Mouse (Mus musculus): ENCODE measurements at regions not wholly inside any gene's neighbourhood (a gene's known extent, or its start where the extent isn't known, plus 50 kb on each side); places are given as distances from the start of the nearest gene placed in this dataset.

DNA sequence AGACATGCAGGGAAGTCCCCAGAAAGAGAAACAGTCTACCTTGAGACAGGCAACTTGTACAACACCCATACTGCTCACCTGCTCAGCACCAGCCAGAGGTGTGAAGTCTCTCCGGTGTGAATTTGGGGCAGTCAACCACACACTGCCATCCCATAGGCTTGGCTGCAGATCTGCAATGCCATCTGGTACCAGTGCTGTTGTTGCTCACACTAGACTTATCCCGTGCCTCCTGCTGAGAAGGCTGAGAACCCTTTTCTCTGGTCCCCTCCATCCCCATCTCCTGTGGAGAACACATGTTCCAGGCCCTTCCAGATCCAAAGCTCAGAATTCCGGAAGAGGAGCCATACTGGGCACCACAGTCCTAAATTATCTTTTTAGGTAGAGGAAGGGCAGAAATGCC, 71.3 kb downstream of the Ets2 start:
- Histone ChIP-seq H3K27ac (ENCODE audit: low read depth, low read length) (no peak overlapping the region), H3K4me1 (ENCODE audit: insufficient read depth) (no peaks in the 10 kb centered on the region), H3K4me2 (ENCODE audit: low read depth) (no peak overlapping the region), H3K27me3 (ENCODE audit: insufficient read depth, low read length) (no peaks in the 10 kb centered on the region), H3K9me3 (ENCODE audit: low read length) (no peaks in the 10 kb centered on the region), H3K4me3 (ENCODE audit: low read depth, low read length) (no peak overlapping the region), H3K36me3 (ENCODE audit: insufficient read depth) (no peaks in the 10 kb centered on the region), H3K9ac (no peak overlapping the region)
- no peak for TF ChIP-seq CTCF (IDR thresholded peaks at IDR 0.05; ENCODE audit: low read depth)
- WGBS, result 67% methylated on average over 3 of the region's 3 CpGs
- ATAC-seq (no peak), DNase-seq (no peak)
